Mouse (Mus musculus): ENCODE measurements around the gene Ptgis.

DNA sequence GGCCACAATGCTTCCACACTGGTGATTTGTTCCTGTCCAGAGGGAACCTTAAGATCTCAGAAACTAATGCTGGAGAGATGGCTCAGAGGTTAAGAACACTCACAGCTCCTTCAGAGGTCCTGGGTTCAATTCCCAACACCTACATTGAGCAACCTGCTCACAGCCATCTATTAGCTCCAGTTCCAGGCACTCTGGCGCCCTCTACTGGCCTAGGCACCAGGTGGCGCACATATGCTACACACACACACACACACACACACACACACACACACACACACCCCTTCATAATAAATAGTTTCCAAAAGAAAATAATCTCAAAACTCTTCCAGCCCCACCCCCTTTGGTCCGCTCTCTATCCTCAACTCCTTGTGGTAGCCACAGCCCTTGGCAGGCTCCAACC is 27.3 kb downstream of the Ptgis start:
- TF ChIP-seq POLR2AphosphoS5 (IDR thresholded peaks at IDR 0.05; ENCODE audit: insufficient replicate concordance, low read depth, low read length) (no peak), CTCF (IDR thresholded peaks at IDR 0.05; ENCODE audit: low read depth, low read length) (no peak)

All from G1E (cell line).